Mouse (Mus musculus) intestine, embryonic 14.5 days (tissue): ENCODE data around the gene Rasef. TPM values are rescaled to one million over a fixed set of nuclear protein-coding genes. Genes with fewer than 3 reads are reported as not detected.

ENCODE experiments used
- ATAC-seq: fragments of 200-750 bp; cut with Nextera tagmentation; replicated peaks from 2 replicates; pipeline ENCODE4 v1.8.0; 2017; ENCODE audit warnings: low read depth, moderate number of reproducible peaks, moderate TSS enrichment, moderate library complexity; ENCODE audit not compliant: low FRiP score, low TSS enrichment
- DNase-seq: peaks from one replicate; pipeline ENCODE4 v3.0.0-alpha.2; 2018; ENCODE audit warnings: low spot score
- H3K27ac ChIP-seq: fragments of 300-500 bp; sonication (generic); 2 replicates; pipeline ENCODE4 v1.5.1; 2014; ENCODE audit warnings: low read depth, mild to moderate bottlenecking, control low read depth
- H3K27me3 ChIP-seq: fragments of 300-500 bp; sonication (generic); replicated peaks from 2 replicates; pipeline ENCODE4 v1.6.1; 2014; ENCODE audit warnings: low read length, control low read depth; ENCODE audit not compliant: control insufficient read depth, insufficient read depth
- H3K36me3 ChIP-seq: fragments of 300-500 bp; sonication (generic); 2 replicates; pipeline ENCODE4 v1.6.1; 2014; ENCODE audit warnings: low read length, control low read depth; ENCODE audit not compliant: control insufficient read depth, insufficient read depth
- H3K4me1 ChIP-seq: fragments of 300-500 bp; sonication (generic); replicated peaks from 2 replicates; pipeline ENCODE4 v1.6.1; 2014; ENCODE audit warnings: low read length, control low read depth, mixed read lengths; ENCODE audit not compliant: control insufficient read depth, insufficient read depth
- H3K4me2 ChIP-seq: fragments of 300-500 bp; sonication (generic); 2 replicates; pipeline ENCODE4 v1.6.1; 2014; ENCODE audit warnings: low read length
- H3K4me3 ChIP-seq: fragments of 300-500 bp; sonication (generic); 2 replicates; pipeline ENCODE4 v1.5.1; 2014; ENCODE audit warnings: low read depth, low read length, control low read depth, mixed read lengths
- H3K9ac ChIP-seq: fragments of 300-500 bp; sonication (generic); 2 replicates; pipeline ENCODE4 v1.6.1; 2014; ENCODE audit warnings: mild to moderate bottlenecking, low read length
- H3K9me3 ChIP-seq: fragments of 300-500 bp; sonication (generic); 2 replicates; pipeline ENCODE4 v1.6.1; 2016; ENCODE audit warnings: low read length, control low read depth; ENCODE audit not compliant: control insufficient read depth
- WGBS: fragments of 180-500 bp; shearing (Covaris S2); extraction: QIAGEN DNeasy Blood & Tissue Kit; methylation state at CpG from one replicate; pipeline ENCODE4 v1.1.7; 2014; 5-methylcytosine and 5-hydroxymethylcytosine counted together
- polyA plus RNA-seq: library from polyadenylated mRNA; unstranded; fragments of >200 nt; fragmentation: Nextera tagmentation; extraction: Ambion mirVana; gene quantifications from 2 replicates; pipeline ENCODE4 v1.2.1, GENCODE M21; 2014

Gene Rasef
- 6.6 and 7.7 TPM in 2 replicates for polyA plus RNA-seq

DNA sequence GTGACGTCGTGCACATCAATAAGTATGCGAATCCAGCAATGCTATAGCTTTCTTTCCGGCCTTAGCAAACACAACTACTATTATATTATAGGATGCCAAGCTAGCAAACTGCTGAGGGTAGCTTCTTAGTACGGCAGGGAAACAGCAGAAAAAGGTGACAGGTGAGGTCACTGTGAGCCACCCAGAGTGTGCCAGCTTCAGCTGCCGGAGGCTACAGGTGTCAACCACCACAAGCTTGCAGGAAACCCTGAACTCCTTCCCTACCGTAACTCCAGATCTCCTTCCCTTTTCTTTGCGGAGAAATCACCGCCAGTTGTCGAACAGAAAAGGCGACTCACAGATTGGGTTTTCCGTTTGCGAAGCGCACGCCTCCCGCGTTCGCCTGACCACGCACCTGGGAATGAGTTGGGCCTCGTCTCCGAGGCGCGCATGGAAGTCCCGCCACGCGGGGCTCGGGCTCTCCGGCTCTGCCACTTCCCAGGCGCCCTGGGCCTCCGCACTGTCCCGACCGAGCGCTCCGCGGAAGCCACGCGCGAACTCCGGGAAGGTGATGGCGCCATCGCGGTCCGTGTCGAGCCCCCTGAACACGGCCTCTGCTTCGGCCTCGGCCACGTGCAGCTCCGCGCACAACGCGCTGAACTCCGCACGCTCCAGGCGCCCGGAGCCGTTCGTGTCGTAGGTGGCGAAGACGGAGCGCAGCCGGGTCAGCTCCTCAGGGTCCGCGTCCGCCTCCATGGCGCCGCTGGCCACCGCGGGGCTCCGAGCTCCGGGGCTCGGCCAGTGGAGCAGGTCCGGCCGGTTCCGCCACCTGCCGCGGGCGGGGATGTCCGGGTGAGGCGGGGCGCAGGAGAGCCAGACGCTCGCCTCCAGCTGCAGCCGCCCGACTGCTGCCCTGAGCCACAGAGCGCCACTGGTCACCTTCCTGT is at the start of gene Rasef:
Rasef (minus strand) TSS at position 735 of the 926 bp plus-strand sequence.
- DNase-seq = peak; percentile 84
- H3K36me3 ChIP-seq = no peaks in the 10 kb centered on the region
- no peaks in the 10 kb centered on the region for H3K4me1 ChIP-seq
- ATAC-seq = peak; percentile 90
- peak within 1 kb of the TSS; percentile 67 for H3K4me2 ChIP-seq
- 4% methylated on average over 87 of the region's 87 CpGs for WGBS
- H3K27ac ChIP-seq = no peak within 1 kb of the TSS
- H3K27me3 ChIP-seq = peaks cover 18% of the 10 kb centered on the region
- H3K9me3 ChIP-seq = no peaks in the 10 kb centered on the region
- peak within 1 kb of the TSS; percentile 31 for H3K9ac ChIP-seq
- peak within 1 kb of the TSS; percentile 36 for H3K4me3 ChIP-seq

- Histone ChIP-seq H3K9me3 (no peaks in the 10 kb centered on the region), H3K36me3 (no peaks in the 10 kb centered on the region), H3K27ac (no peak overlapping the region), H3K9ac (no peak overlapping the region), H3K27me3 (no peaks in the 10 kb centered on the region), H3K4me3 (no peak overlapping the region), H3K4me2 (no peak overlapping the region), H3K4me1 (no peaks in the 10 kb centered on the region)
- peak; percentile 70; the same call in 1 of the 2 replicates for ATAC-seq
- WGBS = 63% methylated on average over 3 of the region's 3 CpGs
- no peak for DNase-seq
These were observed 35.8 kb upstream of the Rasef start for GRCm38 (mm10) chr4:73826587-73826986.

DNA sequence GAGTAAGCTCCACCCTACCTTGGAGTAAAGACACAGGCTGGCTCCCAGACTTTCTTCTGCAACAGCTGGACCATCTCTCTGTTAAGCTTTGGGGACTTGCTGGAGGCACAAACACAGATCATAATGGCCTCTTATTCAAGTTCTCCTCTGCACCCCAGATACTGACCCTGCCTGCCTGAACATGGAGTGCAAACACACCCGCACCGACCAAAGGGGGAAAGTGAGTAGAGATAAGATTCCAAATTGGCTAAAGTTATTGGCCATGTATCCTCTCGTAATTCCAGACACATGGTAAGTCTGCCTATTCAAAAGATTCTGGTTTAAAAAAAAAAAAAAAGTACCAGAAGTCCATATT is 369 bp upstream of the Rasef start:
- Histone ChIP-seq H3K27ac (no peak overlapping the region), H3K27me3 (peaks cover 18% of the 10 kb centered on the region), H3K4me3 (peak overlapping the region; percentile 36), H3K36me3 (no peaks in the 10 kb centered on the region), H3K4me1 (no peaks in the 10 kb centered on the region), H3K4me2 (peak overlapping the region; percentile 67), H3K9ac (no peak overlapping the region), H3K9me3 (no peaks in the 10 kb centered on the region)
- WGBS = 35% methylated on average over 3 of the region's 3 CpGs
- ATAC-seq = no peak
- DNase-seq = no peak

DNA sequence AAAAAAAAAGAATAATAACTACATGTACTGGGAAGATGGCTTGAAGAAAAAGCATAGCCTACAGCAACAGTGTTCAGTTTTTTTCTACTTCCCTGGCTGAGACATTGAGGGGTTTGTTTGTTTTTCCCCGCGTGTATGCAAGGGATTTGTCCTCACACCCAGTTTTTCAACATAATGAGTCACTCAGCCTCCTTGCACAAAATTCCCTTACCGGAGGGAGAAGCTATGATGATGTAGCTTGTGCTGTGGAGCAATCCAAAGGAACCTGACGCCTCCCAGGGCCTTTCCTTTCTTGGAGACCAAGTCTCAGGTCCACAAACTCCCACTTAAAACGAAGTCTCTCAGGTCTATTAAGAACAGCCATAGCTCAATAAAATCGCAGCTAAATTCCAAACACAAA is 1.3 kb downstream of the Rasef start:
- WGBS = 40% methylated on average over 6 of the region's 6 CpGs
- H3K27ac ChIP-seq = no peak overlapping the region
- H3K27me3 ChIP-seq = peaks cover 18% of the 10 kb centered on the region
- peak overlapping the region; percentile 67 for H3K4me2 ChIP-seq
- DNase-seq (no peak), ATAC-seq (no peak)
- no peaks in the 10 kb centered on the region for H3K36me3 ChIP-seq
- H3K4me1 ChIP-seq = no peaks in the 10 kb centered on the region
- no peaks in the 10 kb centered on the region for H3K9me3 ChIP-seq
- H3K9ac ChIP-seq = no peak overlapping the region
- H3K4me3 ChIP-seq = 0 out of 2 replicates have a peak overlapping the region, but pooled peaks have one; percentile 36

- no peak for DNase-seq
- no peak for ATAC-seq
- 88% methylated on average over 7 of the region's 7 CpGs for WGBS
These were observed 2.6 kb downstream of the Rasef start for GRCm38 (mm10) chr4:73788076-73788730.

DNA sequence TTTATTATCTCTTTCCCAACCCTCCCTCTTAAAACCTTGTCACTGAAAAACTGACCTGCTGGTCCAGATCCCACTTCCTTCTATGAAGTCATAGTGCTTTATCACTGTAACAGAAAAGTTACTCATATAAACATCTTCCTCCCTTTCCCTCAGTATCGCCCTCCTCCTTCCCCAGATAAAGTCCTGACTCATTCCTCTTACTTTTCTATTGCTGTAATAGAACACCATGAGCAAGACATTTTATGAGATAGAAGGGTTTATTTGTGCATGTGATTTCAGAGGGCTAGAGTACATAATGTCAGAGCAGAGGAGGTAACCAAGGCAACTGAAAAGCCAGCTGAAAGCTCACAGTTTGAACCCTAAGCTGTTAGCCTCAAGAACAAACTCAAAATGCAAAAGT is 6.6 kb downstream of the Rasef start:
- DNase-seq (no peak), ATAC-seq (no peak)
- no peaks in the 10 kb centered on the region for H3K9me3 ChIP-seq
- no peaks in the 10 kb centered on the region for H3K36me3 ChIP-seq
- 65% methylated on average over 1 of the region's 1 CpGs for WGBS
- no peaks in the 10 kb centered on the region for H3K27me3 ChIP-seq
- no peak overlapping the region for H3K9ac ChIP-seq
- no peak overlapping the region for H3K4me2 ChIP-seq
- no peak overlapping the region for H3K27ac ChIP-seq
- no peak overlapping the region for H3K4me3 ChIP-seq
- H3K4me1 ChIP-seq = no peaks in the 10 kb centered on the region

More at GRCm38 (mm10) chr4:73788076-73788730, 2.6 kb downstream of the Rasef start:
- Histone ChIP-seq H3K4me1 (no peaks in the 10 kb centered on the region), H3K36me3 (no peaks in the 10 kb centered on the region), H3K4me2 (no peak overlapping the region), H3K9ac (no peak overlapping the region), H3K4me3 (no peak overlapping the region), H3K27me3 (peaks cover 18% of the 10 kb centered on the region), H3K9me3 (no peaks in the 10 kb centered on the region), H3K27ac (no peak overlapping the region)

- H3K4me1 ChIP-seq = no peaks in the 10 kb centered on the region
- 79% methylated on average over 3 of the region's 3 CpGs for WGBS
These were observed 9.7 kb downstream of the Rasef start for GRCm38 (mm10) chr4:73781061-73781460.

DNA sequence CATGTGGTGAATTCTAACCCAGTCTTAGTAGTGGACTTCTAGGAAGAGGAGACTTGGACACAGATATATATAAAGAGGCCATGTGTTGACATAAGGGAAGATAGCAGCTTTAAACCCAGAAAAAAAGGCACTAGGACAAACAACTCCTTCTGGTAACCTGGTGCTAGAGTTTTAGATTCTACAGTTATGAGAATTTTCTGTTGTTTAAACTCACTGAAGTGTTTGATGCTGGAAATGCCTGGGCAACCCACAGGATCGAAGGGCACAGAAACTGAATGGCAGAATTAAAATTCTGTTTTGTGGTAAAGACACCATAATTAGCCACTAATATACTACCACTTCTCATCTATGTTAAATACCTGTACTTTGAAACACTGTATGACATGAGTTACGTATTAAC is 15.5 kb downstream of the Rasef start:
- ATAC-seq (no peak), DNase-seq (no peak)
- Histone ChIP-seq H3K4me1 (0 out of 2 replicates have a peak, but pooled peaks cover 2% of the 10 kb centered on the region), H3K4me3 (no peak overlapping the region), H3K27ac (no peak overlapping the region), H3K4me2 (no peak overlapping the region), H3K9me3 (no peaks in the 10 kb centered on the region), H3K9ac (no peak overlapping the region), H3K36me3 (no peaks in the 10 kb centered on the region), H3K27me3 (no peaks in the 10 kb centered on the region)
- WGBS = 92% methylated on average over 2 of the region's 2 CpGs

More at GRCm38 (mm10) chr4:73781061-73781460, 9.7 kb downstream of the Rasef start:
- no peaks in the 10 kb centered on the region for H3K27me3 ChIP-seq
- H3K4me2 ChIP-seq = no peak overlapping the region
- no peak overlapping the region for H3K27ac ChIP-seq
- DNase-seq (no peak), ATAC-seq (no peak)
- no peak overlapping the region for H3K9ac ChIP-seq
- no peaks in the 10 kb centered on the region for H3K36me3 ChIP-seq
- H3K4me3 ChIP-seq = no peak overlapping the region
- no peaks in the 10 kb centered on the region for H3K9me3 ChIP-seq
